In genomic region chr10:80035148-80035547, GRCm38 (mm10) we compare ENCODE assay signal across 11 mouse cellular contexts. TPM values are rescaled to one million over a fixed set of nuclear protein-coding genes. Genes with fewer than 3 reads are reported as not detected.
DNase-seq lines count a peak whose midpoint lies in the region; ATAC-seq and TF ChIP-seq lines count a peak whose summit lies in the region.
"Had no signal": no experiment of that assay in that cellular context is flagged by ENCODE, and none has a peak within 500 bp of the region (broad histone marks: within the 10 kb centered on the region; RNA-seq: fewer than 3 reads in every experiment).

No protein-coding gene starts in this region.

- no peak overlapping the region for H3K4me3 ChIP-seq in kidney, embryonic 16.5 days (ENCODE audit: low read length)
- no peak overlapping the region for H3K4me3 ChIP-seq in CH12.LX (replicated peaks in 1 of 3; ENCODE audit: low read depth in 2 of 3, low read length in 2 of 3, poor library complexity in 1 of 3)
- no peak overlapping the region for H3K4me3 ChIP-seq in ES-E14 (ENCODE audit: insufficient read depth in 1 of 2, low read depth in 1 of 2, low read length in 2 of 2, poor library complexity in 1 of 2, severe bottlenecking in 1 of 2)
- no peak overlapping the region for H3K4me3 ChIP-seq in intestine, postnatal 0 days (ENCODE audit: low read depth, low read length)
- no peak overlapping the region for H3K4me3 ChIP-seq in forebrain, embryonic 12.5 days (replicated peaks)

- 0 out of 2 replicates have a peak overlapping the region, but pooled peaks have one; percentile 45 for H3K27ac ChIP-seq in kidney, embryonic 16.5 days (ENCODE audit: low read length)
- H3K27ac ChIP-seq in CH12.LX (ENCODE audit: insufficient read depth, low read depth) (peak overlapping the region; percentile 43), ES-E14 (ENCODE audit: insufficient read depth, low read depth, low read length, poor library complexity, severe bottlenecking) (peak overlapping the region; percentile 6; the same call in 1 of the 2 replicates)
- H3K27ac ChIP-seq in intestine, postnatal 0 days (ENCODE audit: low read depth, low read length), result peak overlapping the region; percentile 30; the same call in 1 of the 2 replicates
- no peak overlapping the region for H3K27ac ChIP-seq in forebrain, embryonic 12.5 days

- dilution Hi-C loops in CH12.LX (cut with MboI; ENCODE audit: extremely low pct_ligation_motif_present, extremely low pct_unique_long_range_greater_than_20kb, low sequenced_read_pairs), result no loop called here

- H3K27me3 ChIP-seq in kidney, embryonic 16.5 days (ENCODE audit: insufficient read depth, low read length), result no peaks in the 10 kb centered on the region
- no peaks in the 10 kb centered on the region for H3K27me3 ChIP-seq in CH12.LX (replicated peaks)
- H3K27me3 ChIP-seq in intestine, postnatal 0 days (replicated peaks; ENCODE audit: control insufficient read depth, insufficient read depth, low read length), result no peaks in the 10 kb centered on the region
- H3K27me3 ChIP-seq in forebrain, embryonic 12.5 days, result no peaks in the 10 kb centered on the region

- H3K36me3 ChIP-seq in kidney, embryonic 16.5 days (ENCODE audit: insufficient read depth, low read length), result peaks cover 40% of the 10 kb centered on the region
- H3K36me3 ChIP-seq in CH12.LX (replicated peaks in 1 of 2; ENCODE audit: control insufficient read depth in 1 of 2, insufficient read depth in 1 of 2, low read length in 1 of 2), result peaks cover 49 to 67% of the 10 kb centered on the region in 2 experiments
- peaks cover 43% of the 10 kb centered on the region for H3K36me3 ChIP-seq in ES-E14 (ENCODE audit: control insufficient read depth, insufficient read depth, low read length, poor library complexity, severe bottlenecking)
- H3K36me3 ChIP-seq in intestine, postnatal 0 days (ENCODE audit: control insufficient read depth, insufficient read depth), result peaks cover 32% of the 10 kb centered on the region
- peaks cover 41% of the 10 kb centered on the region for H3K36me3 ChIP-seq in forebrain, embryonic 12.5 days (replicated peaks)

- WGBS in kidney, embryonic 16.5 days, result 83% methylated on average over 8 of the region's 8 CpGs
- 81% methylated on average over 8 of the region's 8 CpGs for WGBS in intestine, postnatal 0 days
- WGBS in forebrain, embryonic 12.5 days, result 87% methylated on average over 8 of the region's 8 CpGs

- H3K9ac ChIP-seq in kidney, embryonic 16.5 days (replicated peaks; ENCODE audit: low read length), result no peak overlapping the region
- H3K9ac ChIP-seq in CH12.LX (ENCODE audit: insufficient read depth, low read depth) (0 out of 2 replicates have a peak overlapping the region, but pooled peaks have one; percentile 12), ES-E14 (ENCODE audit: insufficient read depth, low read depth, low read length, poor library complexity, severe bottlenecking) (no peak overlapping the region)
- H3K9ac ChIP-seq in intestine, postnatal 0 days (ENCODE audit: low read depth, low read length), result no peak overlapping the region
- no peak overlapping the region for H3K9ac ChIP-seq in forebrain, embryonic 12.5 days

- in situ Hi-C loops in CH12.LX (cut with MboI; ENCODE audit: low pct_ligation_motif_present, low pct_unique_long_range_greater_than_20kb, low sequenced_read_pairs) (no loop called here), ES-E14 (cut with MboI; ENCODE audit: low sequenced_read_pairs in 2 of 2, unreplicated experiment in 2 of 2) (no loop called here)

- DNase-seq in kidney, adult 9 months, result no peak
- DNase-seq in CH12.LX (ENCODE audit: extremely low read depth), result no peak
- DNase-seq in ES-E14 (ENCODE audit: low read depth, low spot score), result no peak
- no peak for DNase-seq in cerebellum, postnatal 10 days
- DNase-seq: adrenal gland, postnatal 14 days; cerebellum, adult 18-20 months; gastrocnemius, postnatal 36 days; kidney, postnatal 4 days had no signal

- no peak for TF ChIP-seq RAD21 in CH12.LX (IDR thresholded peaks at IDR 0.05; ENCODE audit: low read depth, low read length)

- no peak for TF ChIP-seq EP300 in CH12.LX (IDR thresholded peaks at IDR 0.05; ENCODE audit: low read length)

- no peak for ATAC-seq in kidney, embryonic 16.5 days (ENCODE audit: low FRiP score, low TSS enrichment)
- no peak for ATAC-seq in intestine, postnatal 0 days
- no peak for ATAC-seq in forebrain, embryonic 12.5 days (ENCODE audit: low FRiP score)

- no peak for TF ChIP-seq POLR2A in CH12.LX (IDR thresholded peaks at IDR 0.05; ENCODE audit: low read depth, low read length)

- peaks cover 33% of the 10 kb centered on the region for H3K4me1 ChIP-seq in kidney, embryonic 16.5 days (ENCODE audit: insufficient read depth, low read length)
- H3K4me1 ChIP-seq in CH12.LX (ENCODE audit: control insufficient read depth in 1 of 2, insufficient read depth in 2 of 2), result peaks cover 35 to 71% of the 10 kb centered on the region in 2 experiments
- H3K4me1 ChIP-seq in ES-E14 (ENCODE audit: control insufficient read depth in 2 of 2, insufficient read depth in 2 of 2, low read length in 2 of 2, poor library complexity in 1 of 2), result peaks cover 6 to 23% of the 10 kb centered on the region in 2 experiments
- peaks cover 6% of the 10 kb centered on the region for H3K4me1 ChIP-seq in intestine, postnatal 0 days (replicated peaks; ENCODE audit: control insufficient read depth, insufficient read depth, low read length)
- H3K4me1 ChIP-seq in forebrain, embryonic 12.5 days, result peaks cover 13% of the 10 kb centered on the region

- no peaks in the 10 kb centered on the region for H3K9me3 ChIP-seq in kidney, embryonic 16.5 days (ENCODE audit: low read length)
- H3K9me3 ChIP-seq in CH12.LX (replicated peaks; ENCODE audit: low read length) (no peaks in the 10 kb centered on the region), ES-E14 (ENCODE audit: control insufficient read depth, insufficient read depth, low read depth, low read length) (no peaks in the 10 kb centered on the region)
- no peaks in the 10 kb centered on the region for H3K9me3 ChIP-seq in intestine, postnatal 0 days (ENCODE audit: control insufficient read depth)
- H3K9me3 ChIP-seq in forebrain, embryonic 12.5 days, result no peaks in the 10 kb centered on the region

- no peak overlapping the region for H3K4me2 ChIP-seq in kidney, embryonic 16.5 days (replicated peaks; ENCODE audit: low read depth, low read length)
- H3K4me2 ChIP-seq in CH12.LX (ENCODE audit: insufficient read depth, low read depth, poor library complexity, severe bottlenecking), result no peak overlapping the region
- H3K4me2 ChIP-seq in intestine, postnatal 0 days (replicated peaks; ENCODE audit: low read depth), result no peak overlapping the region
- H3K4me2 ChIP-seq in forebrain, embryonic 12.5 days, result no peak overlapping the region

- peaks cover 20% of the 10 kb centered on the region for H3K79me2 ChIP-seq in CH12.LX (replicated peaks; ENCODE audit: control insufficient read depth, extremely low read depth, insufficient read depth, poor library complexity, severe bottlenecking)

- TF ChIP-seq CTCF in CH12.LX (conservative IDR thresholded peaks at IDR 0.05 in 1 of 2, IDR thresholded peaks at IDR 0.05 in 1 of 2; ENCODE audit: low read depth in 2 of 2, low read length in 2 of 2), result no peak
- TF ChIP-seq CTCF in intestine, postnatal 0 days (IDR thresholded peaks at IDR 0.05; ENCODE audit: low read depth), result no peak

TF ChIP-seq in ES-E14, 5 proteins besides CTCF, POLR2A, EP300 and RAD21 (continues in another document):
- no peak for TF ChIP-seq ZC3H11A (IDR thresholded peaks at IDR 0.05; ENCODE audit: borderline replicate concordance, low read depth, low read length)

RNA-seq across cellular contexts. Expression of gene Polr2e, which starts 4.4 kb away (rescaled TPM):
- 242 and 248 TPM in 2 replicates for polyA plus RNA-seq in kidney, embryonic 16.5 days (2015; fragmentation: Nextera tagmentation; extraction: Ambion mirVana)
- 127 and 132 TPM in 2 replicates for total RNA-seq in CH12.LX (2012; rRNA removed)
- 98.3 and 105 TPM in 2 replicates for total RNA-seq in CH12.LX (2014; rRNA removed)
- 194 and 227 TPM in 2 replicates for polyA plus RNA-seq in CH12.LX (2012; ENCODE audit: insufficient read length, low read depth)
- total RNA-seq in ES-E14 (2012; rRNA removed), result 266 and 293 TPM in 2 replicates
- polyA plus RNA-seq in intestine, postnatal 0 days (2015; fragmentation: Nextera tagmentation; extraction: Ambion mirVana), result 90.0 and 98.5 TPM in 2 replicates
- 183 and 184 TPM in 2 replicates for polyA plus RNA-seq in forebrain, embryonic 12.5 days (2016; fragmentation: Nextera tagmentation; extraction: Ambion mirVana)

RNA-seq across cellular contexts. Expression of gene Gpx4, which starts 11.8 kb away (rescaled TPM):
- polyA plus RNA-seq in kidney, embryonic 16.5 days (2015; fragmentation: Nextera tagmentation; extraction: Ambion mirVana), result 617 and 706 TPM in 2 replicates
- total RNA-seq in CH12.LX (2012; rRNA removed) (368 and 459 TPM in 2 replicates), CH12.LX (2014; rRNA removed) (352 and 386 TPM in 2 replicates), ES-E14 (2012; rRNA removed) (1,456 and 1,919 TPM in 2 replicates)
- polyA plus RNA-seq in CH12.LX (2012; ENCODE audit: insufficient read length, low read depth), result 332 and 353 TPM in 2 replicates
- 1,519 and 1,523 TPM in 2 replicates for polyA plus RNA-seq in intestine, postnatal 0 days (2015; fragmentation: Nextera tagmentation; extraction: Ambion mirVana)
- 434 and 458 TPM in 2 replicates for polyA plus RNA-seq in forebrain, embryonic 12.5 days (2016; fragmentation: Nextera tagmentation; extraction: Ambion mirVana)

RNA-seq across cellular contexts. Expression of gene Arhgap45, which starts 18.7 kb away (rescaled TPM):
- polyA plus RNA-seq in kidney, embryonic 16.5 days (2015; fragmentation: Nextera tagmentation; extraction: Ambion mirVana), result 10.5 and 11.3 TPM in 2 replicates
- total RNA-seq in CH12.LX (2012; rRNA removed) (23.4 and 25.9 TPM in 2 replicates), CH12.LX (2014; rRNA removed) (10.3 and 11.8 TPM in 2 replicates), ES-E14 (2012; rRNA removed) (17.0 and 20.9 TPM in 2 replicates)
- polyA plus RNA-seq in CH12.LX (2012; ENCODE audit: insufficient read length, low read depth), result 20.2 and 21.2 TPM in 2 replicates
- 1.2 and 1.3 TPM in 2 replicates for polyA plus RNA-seq in intestine, postnatal 0 days (2015; fragmentation: Nextera tagmentation; extraction: Ambion mirVana)
- polyA plus RNA-seq in forebrain, embryonic 12.5 days (2016; fragmentation: Nextera tagmentation; extraction: Ambion mirVana), result 3.4 and 3.6 TPM in 2 replicates

RNA-seq across cellular contexts. Expression of gene Abca7, which starts 38.9 kb away (rescaled TPM):
- polyA plus RNA-seq in kidney, embryonic 16.5 days (2015; fragmentation: Nextera tagmentation; extraction: Ambion mirVana), result 4.2 and 4.4 TPM in 2 replicates
- 6.8 and 7.0 TPM in 2 replicates for total RNA-seq in CH12.LX (2012; rRNA removed)
- total RNA-seq in CH12.LX (2014; rRNA removed), result 2.3 TPM in 2 replicates
- 5.4 and 6.1 TPM in 2 replicates for polyA plus RNA-seq in CH12.LX (2012; ENCODE audit: insufficient read length, low read depth)
- 8.8 and 18.9 TPM in 2 replicates for total RNA-seq in ES-E14 (2012; rRNA removed)
- 2.2 and 2.5 TPM in 2 replicates for polyA plus RNA-seq in intestine, postnatal 0 days (2015; fragmentation: Nextera tagmentation; extraction: Ambion mirVana)
- 5.8 and 5.9 TPM in 2 replicates for polyA plus RNA-seq in forebrain, embryonic 12.5 days (2016; fragmentation: Nextera tagmentation; extraction: Ambion mirVana)

RNA-seq across cellular contexts. Expression of gene Cnn2, which starts 46.8 kb away (rescaled TPM):
- polyA plus RNA-seq in kidney, embryonic 16.5 days (2015; fragmentation: Nextera tagmentation; extraction: Ambion mirVana), result 309 and 332 TPM in 2 replicates
- total RNA-seq in CH12.LX (2012; rRNA removed) (26.3 and 26.9 TPM in 2 replicates), CH12.LX (2014; rRNA removed) (46.3 and 49.0 TPM in 2 replicates), ES-E14 (2012; rRNA removed) (94.1 and 159 TPM in 2 replicates)
- polyA plus RNA-seq in CH12.LX (2012; ENCODE audit: insufficient read length, low read depth), result 52.6 and 62.7 TPM in 2 replicates
- 109 and 117 TPM in 2 replicates for polyA plus RNA-seq in intestine, postnatal 0 days (2015; fragmentation: Nextera tagmentation; extraction: Ambion mirVana)
- 85.5 and 115 TPM in 2 replicates for polyA plus RNA-seq in forebrain, embryonic 12.5 days (2016; fragmentation: Nextera tagmentation; extraction: Ambion mirVana)
